In genomic region chr8:83608398-83608829, GRCm38 (mm10) we compare ENCODE assay signal across 1 mouse cellular context.
TF ChIP-seq lines count a peak whose summit lies in the region.

No protein-coding gene starts in this region.

TF ChIP-seq in myocyte, 11 proteins besides CTCF, POLR2A, EP300 and RAD21 (continued from another document):
- TF ChIP-seq REST (IDR thresholded peaks at IDR 0.05; ENCODE audit: insufficient read depth, insufficient read length): no peak
- TF ChIP-seq USF1 (IDR thresholded peaks at IDR 0.05; ENCODE audit: low read depth): no peak
- no peak for TF ChIP-seq CEBPB (IDR thresholded peaks at IDR 0.05; ENCODE audit: insufficient read depth, poor library complexity, severe bottlenecking)
- no peak for TF ChIP-seq SRF (IDR thresholded peaks at IDR 0.05; ENCODE audit: control insufficient read depth, insufficient read length, low read depth)
- TF ChIP-seq MYOD1 (IDR thresholded peaks at IDR 0.05; ENCODE audit: control insufficient read depth in 1 of 3, insufficient read length in 2 of 3, low read depth in 2 of 3): no peak
- no peak for TF ChIP-seq E2F4 (IDR thresholded peaks at IDR 0.05; ENCODE audit: insufficient read depth)
